Mouse (Mus musculus) retina, postnatal 1 day (tissue): Measurements from ENCODE around the gene Rab3c.
A peak's percentile ranks its signal among the peaks of the same experiment; 100 is the strongest.

Source experiments
- DNase-seq: peaks from one replicate; pipeline ENCODE4 v3.0.0-alpha.2; 2012

Gene Rab3c

GRCm38 (mm10) chr13:110280563-110281144, at the start of gene Rab3c:
Gene Rab3c, minus strand, starts transcription at chr13:110280996.
- peak; percentile 52 for DNase-seq

GRCm38 (mm10) chr13:110318746-110319145, 38.0 kb upstream of the Rab3c start:
- DNase-seq: no peak

- no peak for DNase-seq
These were observed 26.4 kb upstream of the Rab3c start for GRCm38 (mm10) chr13:110307188-110307587.

DNA sequence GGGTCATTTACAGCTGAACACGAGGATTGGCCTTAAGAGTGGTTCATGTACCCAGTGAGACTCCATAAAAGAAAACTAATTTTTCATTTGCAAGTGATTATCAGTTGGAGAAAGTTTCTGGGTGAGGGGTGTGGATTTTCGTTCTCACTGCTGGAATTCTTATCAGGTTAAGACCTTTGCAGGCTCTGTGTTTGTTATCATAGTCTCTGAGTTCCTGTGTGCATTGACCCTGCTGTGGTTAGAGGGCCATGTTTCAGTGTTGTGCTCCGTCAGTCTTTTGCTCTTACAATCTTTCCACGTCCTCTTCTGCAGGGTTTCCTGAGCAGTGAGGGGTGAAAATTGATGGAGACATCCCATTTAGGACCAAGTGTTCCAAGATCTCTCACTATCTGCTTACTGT, 16.3 kb upstream of the Rab3c start:
- DNase-seq: no peak

DNA sequence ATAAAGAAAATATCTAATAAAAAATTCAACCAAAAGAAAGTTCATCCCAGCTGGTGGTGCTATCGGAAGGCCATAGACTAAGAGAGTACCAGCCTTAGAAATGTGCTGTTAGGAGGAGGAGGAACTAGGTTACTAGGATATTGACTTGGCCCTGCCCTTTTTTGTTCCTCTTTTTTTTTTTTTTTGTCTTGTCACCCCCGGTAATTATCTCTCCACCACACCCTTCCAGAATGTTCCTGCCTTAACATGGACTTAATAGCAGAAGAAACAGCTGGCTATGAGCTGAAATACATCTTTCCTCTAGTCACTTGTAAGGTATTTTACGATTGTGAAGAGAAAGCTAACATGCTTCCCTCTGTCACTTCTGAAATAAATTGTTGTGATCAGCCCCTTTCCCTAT, 7.7 kb upstream of the Rab3c start:
- no peak for DNase-seq

DNA sequence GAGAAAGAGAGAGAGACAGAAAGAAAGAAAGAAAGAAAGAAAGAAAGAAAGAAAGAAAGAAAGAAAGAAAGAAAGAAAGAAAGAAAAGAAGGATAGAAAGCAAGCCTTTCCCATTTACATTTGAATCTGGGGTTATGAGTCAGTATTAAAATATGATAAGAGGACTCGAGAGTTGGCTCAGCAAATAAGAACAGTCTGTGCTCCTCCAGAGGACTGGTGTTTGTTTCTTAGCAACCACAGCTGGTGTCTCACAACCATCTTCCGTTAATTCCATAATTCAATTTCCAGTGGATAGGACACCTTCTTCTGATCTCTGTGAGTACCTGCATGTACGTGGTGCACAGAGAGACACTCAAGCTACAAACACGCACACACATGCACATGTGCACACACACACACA, 3.0 kb upstream of the Rab3c start:
- no peak for DNase-seq

DNA sequence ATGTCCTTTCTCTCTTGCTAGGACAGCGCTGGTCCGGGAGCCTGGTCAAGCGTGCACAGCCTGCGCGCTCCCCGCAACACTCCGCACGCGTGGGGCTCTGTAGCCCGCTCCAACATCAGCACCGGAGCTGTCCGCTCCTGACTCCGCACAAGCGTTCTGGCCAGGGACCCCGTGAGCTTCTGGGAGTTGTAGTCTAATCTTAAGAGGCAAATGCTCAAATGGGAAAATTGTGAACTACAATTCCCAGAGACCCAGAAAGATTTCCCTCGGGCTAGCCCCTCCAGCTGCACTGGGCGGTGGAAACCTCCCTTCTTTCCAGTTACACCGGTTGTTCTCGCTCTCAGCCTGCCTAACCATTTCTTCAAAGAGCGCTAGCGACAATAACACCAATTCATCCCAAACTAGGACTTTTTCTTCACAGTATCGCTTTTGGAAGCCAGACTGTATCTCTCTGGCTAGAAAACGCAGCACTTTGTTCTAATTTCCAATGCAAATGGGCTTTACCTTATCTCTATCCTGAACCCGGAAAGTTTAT, 701 bp downstream of the Rab3c start:
- peak; percentile 95 for DNase-seq

DNA sequence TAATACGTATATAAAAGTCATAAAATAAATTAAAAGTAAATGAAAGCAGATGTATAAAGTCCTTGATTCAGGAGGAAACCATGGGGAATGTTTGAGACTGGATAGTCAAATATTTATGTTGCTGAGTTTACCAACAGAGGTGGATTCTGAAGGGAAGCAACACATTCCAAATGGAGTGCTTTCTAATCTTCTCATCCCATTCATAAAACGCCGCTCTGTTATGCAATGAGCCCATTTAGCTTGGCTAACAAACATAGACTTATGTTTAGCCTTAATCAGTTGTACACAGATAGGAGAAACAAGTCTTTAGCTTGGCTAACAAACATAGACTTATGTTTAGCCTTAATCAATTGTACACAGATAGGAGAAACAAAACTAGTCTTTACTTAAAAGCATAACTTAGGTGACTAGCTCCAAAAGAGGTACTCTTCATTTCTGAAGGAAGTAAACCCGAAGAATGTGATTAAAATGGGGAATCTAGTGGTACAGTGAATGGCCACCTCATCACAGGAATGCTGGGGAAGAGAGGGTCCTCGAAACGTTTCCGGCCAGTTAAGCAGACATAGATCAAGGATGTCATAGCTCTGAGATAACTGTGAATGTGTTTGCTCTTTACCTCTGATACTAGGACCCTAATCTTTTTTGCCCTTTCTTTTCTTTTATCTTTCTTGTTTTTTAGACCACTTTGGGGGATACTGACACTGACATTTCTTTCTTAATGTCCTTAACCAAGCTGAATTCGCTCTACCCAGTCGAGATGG, 1.6 kb downstream of the Rab3c start:
- DNase-seq: peak; percentile 25

- DNase-seq: no peak
These were observed 3.1 kb downstream of the Rab3c start for GRCm38 (mm10) chr13:110277709-110278108.

GRCm38 (mm10) chr13:110275471-110275870, 5.3 kb downstream of the Rab3c start:
- DNase-seq: no peak

DNA sequence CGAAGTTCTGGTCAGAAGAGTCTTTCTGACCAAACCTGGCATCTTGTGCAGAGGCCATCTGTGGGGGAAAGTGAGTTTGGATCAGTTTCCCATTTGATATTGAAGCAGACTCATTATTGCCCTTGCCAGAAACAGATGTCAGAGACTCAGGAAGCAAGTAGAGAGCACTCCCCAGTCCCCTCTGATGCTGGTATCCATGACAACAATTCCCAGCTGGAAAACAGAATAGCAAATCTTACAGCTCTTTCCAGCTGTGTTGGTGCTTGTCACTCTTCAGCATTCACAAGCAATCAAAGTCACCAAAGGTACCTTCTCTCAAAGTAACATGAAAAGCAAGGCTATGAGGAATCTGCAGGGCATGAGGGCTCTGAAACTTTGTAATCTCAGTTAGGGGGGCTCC, 20.1 kb downstream of the Rab3c start:
- no peak for DNase-seq

DNA sequence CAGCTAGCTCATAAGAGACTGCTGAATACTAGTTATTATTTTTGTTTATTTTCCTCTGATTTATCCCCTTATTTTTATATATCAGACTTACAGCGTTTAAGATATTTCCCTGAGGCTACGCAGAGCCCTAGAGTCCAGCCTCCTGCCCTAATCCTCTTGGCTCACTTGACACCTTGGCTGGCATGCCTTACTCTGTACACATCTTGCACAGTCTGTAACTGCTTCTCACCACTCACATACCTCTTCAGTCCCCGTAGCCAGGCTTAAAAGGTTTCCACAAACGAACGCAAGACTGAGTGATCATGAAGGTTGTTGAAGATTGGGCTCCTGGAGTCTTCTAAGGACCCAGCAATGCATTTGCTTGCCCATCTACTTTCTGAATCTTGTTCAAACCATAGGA, 29.3 kb downstream of the Rab3c start:
- DNase-seq: no peak

DNA sequence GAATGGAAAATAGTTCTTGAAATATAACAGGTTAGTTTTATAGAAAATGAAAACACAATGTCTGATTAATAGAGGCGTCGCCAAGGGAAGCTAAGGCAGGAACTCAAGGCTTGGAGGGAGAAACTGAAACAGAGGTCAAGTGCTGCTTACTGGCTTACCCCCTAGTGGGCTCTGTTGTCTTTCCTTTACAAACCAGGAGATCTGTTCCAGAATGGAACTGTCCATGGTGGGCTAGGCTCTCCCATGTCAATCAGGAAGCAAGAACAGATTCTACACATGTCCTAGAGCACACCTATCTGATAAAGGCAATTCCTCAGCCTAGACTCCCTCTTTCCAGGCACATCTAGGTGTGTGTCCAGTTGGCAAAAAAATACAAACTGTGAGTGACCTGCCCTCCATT, 32.3 kb downstream of the Rab3c start:
- no peak for DNase-seq

DNA sequence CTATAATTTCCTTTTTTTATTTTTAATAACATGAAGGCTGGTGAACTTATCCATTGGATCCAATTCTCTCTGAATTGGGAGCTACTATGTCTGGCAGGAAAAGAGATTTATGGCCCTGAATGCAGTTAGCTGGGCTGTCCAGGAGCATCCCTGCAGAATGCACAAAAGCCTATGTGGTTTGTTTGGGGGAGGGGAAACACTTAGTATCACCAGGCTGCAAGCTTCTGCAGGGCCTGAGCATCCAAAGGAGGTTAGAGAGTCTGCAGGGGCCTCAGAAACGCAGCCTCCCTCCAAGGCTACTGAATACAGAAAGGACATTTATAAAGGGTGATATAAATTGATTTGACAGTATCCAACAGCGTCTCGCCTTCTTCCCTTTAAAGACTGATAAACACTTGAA, 41.8 kb downstream of the Rab3c start:
- peak; percentile 72 for DNase-seq

GRCm38 (mm10) chr13:110237209-110237935, 43.4 kb downstream of the Rab3c start:
- peak; percentile 49 for DNase-seq

- DNase-seq: no peak
These were observed 47.4 kb downstream of the Rab3c start for GRCm38 (mm10) chr13:110233364-110233763.

DNA sequence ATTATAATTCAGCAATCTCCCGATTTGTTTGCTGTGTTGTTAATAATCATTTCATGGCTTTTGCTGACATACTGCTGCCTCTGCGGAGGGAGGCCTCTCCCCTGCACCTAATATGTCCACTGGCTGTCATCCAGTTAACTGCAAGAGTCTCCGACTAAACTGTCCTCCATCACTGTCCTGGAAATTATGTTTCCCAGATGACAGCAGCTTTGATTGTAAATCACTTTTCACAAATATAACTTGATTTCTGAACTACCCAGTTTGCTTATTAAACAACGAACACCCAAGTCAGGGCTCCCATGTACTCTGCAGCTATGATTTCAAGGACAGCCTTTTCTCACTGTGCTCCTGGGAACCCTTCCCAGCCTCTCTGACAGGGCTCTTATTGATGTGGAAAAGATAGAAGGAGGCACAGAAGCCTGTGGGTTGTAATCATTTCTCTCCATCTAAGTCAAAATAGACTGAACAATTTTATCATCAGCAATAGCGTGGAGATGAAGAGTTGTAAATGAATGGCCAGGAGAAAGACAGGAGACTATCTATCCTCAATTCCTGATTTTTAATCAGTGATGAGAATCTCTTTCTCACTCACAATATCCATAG, 49.6 kb downstream of the Rab3c start:
- no peak for DNase-seq

- no peak for DNase-seq
These were observed 50.8 kb downstream of the Rab3c start for GRCm38 (mm10) chr13:110230046-110230445.

DNA sequence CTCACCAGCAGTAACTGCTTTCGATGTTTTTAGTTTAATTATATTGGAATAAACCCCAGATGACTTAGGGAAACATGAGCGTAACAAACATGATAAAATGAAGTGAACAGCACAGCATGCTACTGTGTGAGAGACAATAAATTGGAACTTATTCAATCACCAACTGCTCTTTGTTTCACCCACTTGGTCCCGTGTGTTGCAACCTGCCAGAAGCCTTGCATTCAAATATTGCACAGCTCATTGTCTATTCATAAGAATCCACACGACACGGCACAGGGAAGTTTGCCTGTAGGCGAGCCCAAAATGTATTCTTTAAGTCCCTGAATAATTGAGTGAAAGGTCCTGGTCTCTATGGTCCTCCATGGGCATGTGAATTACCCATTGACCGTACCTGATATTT, 61.6 kb downstream of the Rab3c start:
- DNase-seq: no peak

DNA sequence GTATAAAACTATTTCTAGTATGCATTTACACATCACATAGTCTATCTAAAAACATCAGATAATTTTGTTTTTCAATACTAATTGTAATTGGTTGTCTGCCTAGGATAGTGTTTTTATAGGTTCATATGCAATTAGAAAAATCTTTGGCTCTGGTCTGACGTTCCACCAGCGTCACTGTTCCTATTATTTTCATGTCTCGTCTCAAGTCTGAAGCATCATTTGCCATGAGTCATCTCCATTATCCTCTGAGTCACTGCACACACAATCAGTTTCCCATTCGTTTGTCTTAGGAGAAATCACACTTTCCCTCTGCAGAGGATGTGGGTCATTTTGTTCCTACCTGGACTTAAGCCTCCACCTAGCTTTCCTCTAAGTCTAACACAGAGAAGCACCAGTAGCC, 62.3 kb downstream of the Rab3c start:
- peak; percentile 9 for DNase-seq

GRCm38 (mm10) chr13:110211526-110212075, 69.2 kb downstream of the Rab3c start:
- no peak for DNase-seq

GRCm38 (mm10) chr13:110198906-110199305, 81.9 kb downstream of the Rab3c start:
- no peak for DNase-seq

DNA sequence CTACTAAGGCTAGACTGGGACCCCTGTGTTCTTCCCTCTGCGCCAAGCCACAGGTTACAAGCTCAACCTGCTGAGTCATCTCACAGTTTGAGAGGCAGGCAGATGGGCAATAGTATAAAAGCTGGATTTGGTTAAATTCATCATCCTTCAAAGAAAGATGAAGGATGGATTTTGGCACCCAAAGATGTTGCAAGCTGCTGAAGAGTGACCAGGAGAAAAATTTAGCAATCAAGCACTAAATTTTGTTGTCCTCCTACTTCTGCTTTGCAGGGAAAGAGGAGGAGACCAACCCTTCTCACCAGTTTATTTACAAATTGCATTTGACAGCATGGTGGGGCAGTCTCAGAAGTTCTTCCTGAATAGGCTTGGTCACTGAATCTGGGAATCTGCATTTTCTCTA, 90.8 kb downstream of the Rab3c start:
- no peak for DNase-seq
